Mouse (Mus musculus) ES-E14 (cell line): ENCODE measurements at regions not wholly inside any gene's neighbourhood (a gene's known extent, or its start where the extent isn't known, plus 50 kb on each side); places are given as distances from the start of the nearest gene placed in this dataset.

Experiments used
- CHD2 ChIP-seq: IDR thresholded peaks from 2 replicates; pipeline ENCODE4 v1.6.1; 2014; ENCODE audit warnings: mild to moderate bottlenecking, low read depth, low read length, inconsistent platforms
- ZNF384 ChIP-seq: IDR thresholded peaks from 2 replicates; pipeline ENCODE4 v1.6.1; 2012; ENCODE audit warnings: low read depth, low read length, inconsistent platforms

GRCm38 (mm10) chr6:26976613-26977012, 1158.4 kb downstream of the Grm8 start:
- no peak for TF ChIP-seq ZNF384
- TF ChIP-seq CHD2 = no peak
